Mouse (Mus musculus) CH12.LX (cell line): ENCODE results near the gene Smim23.

Source experiments
- CHD2 ChIP-seq: IDR thresholded peaks from 2 replicates; pipeline ENCODE4 v1.6.1; 2011; ENCODE audit warnings: low read length, improper control_type of control experiment
- CTCF ChIP-seq, 2 experiments: IDR thresholded peaks in 1 of 2; conservative IDR thresholded peaks in 1 of 2; 2 replicates each; pipeline ENCODE4 v1.5.1; 2011 to 2012; ENCODE audit warnings: low read depth in 2 of 2, low read length in 2 of 2, improper control_type of control experiment in 1 of 2, inconsistent platforms in 1 of 2, mild to moderate bottlenecking in 1 of 2, moderate library complexity in 1 of 2
- E2F4 ChIP-seq: IDR thresholded peaks from 2 replicates; pipeline ENCODE4 v1.6.1; 2011; ENCODE audit warnings: low read depth, low read length, improper control_type of control experiment; ENCODE audit not compliant: insufficient replicate concordance
- ETS1 ChIP-seq: conservative IDR thresholded peaks from 2 replicates; pipeline ENCODE4 v1.6.1; 2012; ENCODE audit warnings: low read depth, mild to moderate bottlenecking, inconsistent platforms, low read length, improper control_type of control experiment, moderate library complexity
- IRF4 ChIP-seq: IDR thresholded peaks from 2 replicates; pipeline ENCODE4 v1.6.1; 2014; ENCODE audit warnings: low read depth, mild to moderate bottlenecking, inconsistent platforms, low read length, improper control_type of control experiment
- MAFK ChIP-seq: IDR thresholded peaks from 2 replicates; pipeline ENCODE4 v1.6.1; 2011; ENCODE audit warnings: low read length, improper control_type of control experiment; ENCODE audit not compliant: insufficient replicate concordance
- MAX ChIP-seq: IDR thresholded peaks from 2 replicates; pipeline ENCODE4 v1.6.1; 2011; ENCODE audit warnings: low read length, improper control_type of control experiment
- MEF2A ChIP-seq: IDR thresholded peaks from 2 replicates; pipeline ENCODE4 v1.6.1; 2014; ENCODE audit warnings: low read depth, mild to moderate bottlenecking, inconsistent platforms, low read length, improper control_type of control experiment, borderline replicate concordance
- POLR2A ChIP-seq: IDR thresholded peaks from 2 replicates; pipeline ENCODE4 v1.6.1; 2011; ENCODE audit warnings: low read depth, mild to moderate bottlenecking, improper control_type of control experiment, low read length

- TF ChIP-seq MAX = no peak
- TF ChIP-seq CTCF (conservative IDR thresholded peaks at IDR 0.05 in 1 of 2, IDR thresholded peaks at IDR 0.05 in 1 of 2; ENCODE audit: low read depth in 2 of 2, low read length in 2 of 2) = no peak
- TF ChIP-seq E2F4 = no peak
- no peak for TF ChIP-seq ETS1
- TF ChIP-seq POLR2A = no peak
- TF ChIP-seq CHD2 = no peak
- no peak for TF ChIP-seq IRF4
- no peak for TF ChIP-seq MAFK
- TF ChIP-seq MEF2A = no peak
These were observed 15.9 kb upstream of the Smim23 start for GRCm38 (mm10) chr11:32840256-32840655.
